Mouse (Mus musculus) lung, embryonic 14.5 days (tissue): ENCODE measurements around the gene Frmd4a. TPM values are rescaled to one million over a fixed set of nuclear protein-coding genes. Genes with fewer than 3 reads are reported as not detected.
A peak's percentile ranks its signal among the peaks of the same experiment; 100 is the strongest.

Experiments used
- ATAC-seq: fragments of 200-750 bp; cut with Nextera tagmentation; 2 replicates; pipeline ENCODE4 v1.8.0; 2017; ENCODE audit warnings: mild to moderate bottlenecking, moderate TSS enrichment, moderate library complexity; ENCODE audit not compliant: insufficient read depth
- DNase-seq: peaks from one replicate; pipeline ENCODE4 v3.0.0-alpha.2; 2015
- H3K27ac ChIP-seq: fragments of 300-500 bp; sonication (generic); 2 replicates; pipeline ENCODE4 v1.5.1; 2014; ENCODE audit warnings: low read depth, mild to moderate bottlenecking, moderate library complexity
- H3K27me3 ChIP-seq: fragments of 300-500 bp; sonication (generic); 2 replicates; pipeline ENCODE4 v1.6.1; 2014; ENCODE audit warnings: low read length, control low read depth; ENCODE audit not compliant: insufficient read depth
- H3K36me3 ChIP-seq: fragments of 300-500 bp; sonication (generic); 2 replicates; pipeline ENCODE4 v1.6.1; 2014; ENCODE audit warnings: control low read depth; ENCODE audit not compliant: insufficient read depth
- H3K4me1 ChIP-seq: fragments of 300-500 bp; sonication (generic); 2 replicates; pipeline ENCODE4 v1.6.1; 2014; ENCODE audit warnings: antibody characterized with exemption, control low read depth; ENCODE audit not compliant: insufficient read depth
- H3K4me2 ChIP-seq: fragments of 300-500 bp; sonication (generic); 2 replicates; pipeline ENCODE4 v1.6.1; 2014; ENCODE audit warnings: mild to moderate bottlenecking
- H3K4me3 ChIP-seq: fragments of 300-500 bp; sonication (generic); 2 replicates; pipeline ENCODE4 v1.5.1; 2014; ENCODE audit warnings: low read depth, low read length
- H3K9ac ChIP-seq: fragments of 300-500 bp; sonication (generic); 2 replicates; pipeline ENCODE4 v1.6.1; 2014
- H3K9me3 ChIP-seq: fragments of 300-500 bp; sonication (generic); 2 replicates; pipeline ENCODE4 v1.6.1; 2016; ENCODE audit warnings: low read depth, low read length, control low read depth
- CTCF ChIP-seq: IDR thresholded peaks from 2 replicates; pipeline ENCODE4 v1.5.1; 2016; ENCODE audit warnings: antibody characterized with exemption, low read depth
- WGBS: fragments of 180-500 bp; shearing (Covaris S2); extraction: QIAGEN DNeasy Blood & Tissue Kit; methylation state at CpG from one replicate; pipeline ENCODE4 v1.1.7; 2014; 5-methylcytosine and 5-hydroxymethylcytosine counted together
- polyA plus RNA-seq: library from polyadenylated mRNA; unstranded; fragments of >200 nt; fragmentation: Nextera tagmentation; extraction: Ambion mirVana; gene quantifications from 2 replicates; pipeline ENCODE4 v1.2.1, GENCODE M21; 2014

The Frmd4a gene
- polyA plus RNA-seq, 1 experiment from 2014 or later: 37.1 TPM

GRCm38 (mm10) chr2:4187521-4187920 is 170.0 kb downstream of the Frmd4a start:
- H3K36me3 ChIP-seq: no peaks in the 10 kb centered on the region
- WGBS: 56% methylated on average over 4 of the region's 4 CpGs
- no peak for DNase-seq
- H3K4me1 ChIP-seq: no peaks in the 10 kb centered on the region
- no peak overlapping the region for H3K9ac ChIP-seq
- H3K4me2 ChIP-seq: no peak overlapping the region
- no peak for TF ChIP-seq CTCF
- no peaks in the 10 kb centered on the region for H3K9me3 ChIP-seq
- no peak overlapping the region for H3K27ac ChIP-seq
- no peaks in the 10 kb centered on the region for H3K27me3 ChIP-seq
- ATAC-seq: no peak
- no peak overlapping the region for H3K4me3 ChIP-seq

GRCm38 (mm10) chr2:4188303-4188702 is 170.8 kb downstream of the Frmd4a start:
- no peaks in the 10 kb centered on the region for H3K36me3 ChIP-seq
- H3K9me3 ChIP-seq: no peaks in the 10 kb centered on the region
- no peak overlapping the region for H3K4me3 ChIP-seq
- no peaks in the 10 kb centered on the region for H3K27me3 ChIP-seq
- WGBS: 10% methylated on average over 3 of the region's 3 CpGs
- no peak overlapping the region for H3K9ac ChIP-seq
- no peak for TF ChIP-seq CTCF
- ATAC-seq (no peak), DNase-seq (no peak)
- H3K27ac ChIP-seq: no peak overlapping the region
- no peaks in the 10 kb centered on the region for H3K4me1 ChIP-seq
- H3K4me2 ChIP-seq: no peak overlapping the region

- WGBS: 82% methylated on average over 3 of the region's 3 CpGs
- H3K9ac ChIP-seq: no peak overlapping the region
- ATAC-seq (no peak), DNase-seq (no peak)
- no peaks in the 10 kb centered on the region for H3K36me3 ChIP-seq
- H3K4me1 ChIP-seq: no peaks in the 10 kb centered on the region
- no peaks in the 10 kb centered on the region for H3K9me3 ChIP-seq
- no peak overlapping the region for H3K4me2 ChIP-seq
- no peak overlapping the region for H3K4me3 ChIP-seq
- no peak for TF ChIP-seq CTCF
- no peak overlapping the region for H3K27ac ChIP-seq
- H3K27me3 ChIP-seq: no peaks in the 10 kb centered on the region
Observed at GRCm38 (mm10) chr2:4190345-4190744, 172.8 kb downstream of the Frmd4a start.

GRCm38 (mm10) chr2:4190995-4191394 is 173.5 kb downstream of the Frmd4a start:
- WGBS: 60% methylated on average over 5 of the region's 5 CpGs
- no peak for ATAC-seq
- no peak for DNase-seq
- no peak for TF ChIP-seq CTCF
- H3K4me2 ChIP-seq: no peak overlapping the region
- no peaks in the 10 kb centered on the region for H3K36me3 ChIP-seq
- no peak overlapping the region for H3K4me3 ChIP-seq
- no peaks in the 10 kb centered on the region for H3K27me3 ChIP-seq
- no peaks in the 10 kb centered on the region for H3K9me3 ChIP-seq
- no peak overlapping the region for H3K9ac ChIP-seq
- no peaks in the 10 kb centered on the region for H3K4me1 ChIP-seq
- H3K27ac ChIP-seq: no peak overlapping the region

GRCm38 (mm10) chr2:4193206-4193605 is 175.7 kb downstream of the Frmd4a start:
- Histone ChIP-seq H3K9ac (no peak overlapping the region), H3K4me1 (no peaks in the 10 kb centered on the region), H3K27me3 (no peaks in the 10 kb centered on the region), H3K4me2 (no peak overlapping the region), H3K27ac (no peak overlapping the region), H3K9me3 (no peaks in the 10 kb centered on the region), H3K4me3 (no peak overlapping the region), H3K36me3 (no peaks in the 10 kb centered on the region)
- ATAC-seq (no peak), DNase-seq (no peak)
- TF ChIP-seq CTCF: no peak

- H3K4me1 ChIP-seq: no peaks in the 10 kb centered on the region
- no peaks in the 10 kb centered on the region for H3K36me3 ChIP-seq
- H3K4me2 ChIP-seq: no peak overlapping the region
- H3K9ac ChIP-seq: no peak overlapping the region
- ATAC-seq (no peak), DNase-seq (no peak)
- no peak for TF ChIP-seq CTCF
- WGBS: 63% methylated on average over 9 of the region's 9 CpGs
- H3K27ac ChIP-seq: no peak overlapping the region
- no peaks in the 10 kb centered on the region for H3K9me3 ChIP-seq
- H3K4me3 ChIP-seq: no peak overlapping the region
- no peaks in the 10 kb centered on the region for H3K27me3 ChIP-seq
Observed at GRCm38 (mm10) chr2:4194324-4195014, 177.0 kb downstream of the Frmd4a start.

- H3K4me3 ChIP-seq: no peak overlapping the region
- TF ChIP-seq CTCF: no peak
- H3K9ac ChIP-seq: no peak overlapping the region
- ATAC-seq (peak; percentile 79; the same call in 1 of the 2 replicates), DNase-seq (peak; percentile 82)
- no peak overlapping the region for H3K4me2 ChIP-seq
- 40% methylated on average over 4 of the region's 4 CpGs for WGBS
- H3K4me1 ChIP-seq: no peaks in the 10 kb centered on the region
- no peaks in the 10 kb centered on the region for H3K36me3 ChIP-seq
- H3K9me3 ChIP-seq: no peaks in the 10 kb centered on the region
- H3K27ac ChIP-seq: no peak overlapping the region
- H3K27me3 ChIP-seq: no peaks in the 10 kb centered on the region
Observed at GRCm38 (mm10) chr2:4196041-4196440, 178.5 kb downstream of the Frmd4a start.

- no peaks in the 10 kb centered on the region for H3K9me3 ChIP-seq
- no peak overlapping the region for H3K27ac ChIP-seq
- H3K4me1 ChIP-seq: no peaks in the 10 kb centered on the region
- DNase-seq (no peak), ATAC-seq (no peak)
- H3K27me3 ChIP-seq: no peaks in the 10 kb centered on the region
- H3K36me3 ChIP-seq: no peaks in the 10 kb centered on the region
- H3K4me3 ChIP-seq: no peak overlapping the region
- 64% methylated on average over 7 of the region's 7 CpGs for WGBS
- H3K4me2 ChIP-seq: no peak overlapping the region
- no peak overlapping the region for H3K9ac ChIP-seq
- TF ChIP-seq CTCF: no peak
Observed at GRCm38 (mm10) chr2:4209234-4209633, 191.7 kb downstream of the Frmd4a start.
